Mouse (Mus musculus): Measurements from ENCODE around the gene Cul4a.

The Cul4a gene

GRCm38 (mm10) chr8:13180408-13180807, 75.0 kb downstream of the Cul4a start:
- no peak for DNase-seq (ENCODE audit: low spot score)

GRCm38 (mm10) chr8:13180911-13181690, 75.7 kb downstream of the Cul4a start:
- no peak for DNase-seq (ENCODE audit: low spot score)

- DNase-seq (ENCODE audit: low spot score): no peak
Measured at GRCm38 (mm10) chr8:13181691-13181976, 76.2 kb downstream of the Cul4a start.

GRCm38 (mm10) chr8:13186819-13187218, 81.4 kb downstream of the Cul4a start:
- DNase-seq (ENCODE audit: low spot score): no peak

GRCm38 (mm10) chr8:13187229-13187628, 81.8 kb downstream of the Cul4a start:
- DNase-seq (ENCODE audit: low spot score): no peak

GRCm38 (mm10) chr8:13187638-13188037, 82.2 kb downstream of the Cul4a start:
- DNase-seq (ENCODE audit: low spot score): no peak

GRCm38 (mm10) chr8:13188052-13188555, 82.7 kb downstream of the Cul4a start:
- DNase-seq (ENCODE audit: low spot score): no peak

- no peak for DNase-seq (ENCODE audit: low spot score)
Measured at GRCm38 (mm10) chr8:13188857-13189256, 83.4 kb downstream of the Cul4a start.

- DNase-seq (ENCODE audit: low spot score): no peak
Measured at GRCm38 (mm10) chr8:13190235-13190634, 84.8 kb downstream of the Cul4a start.

GRCm38 (mm10) chr8:13194818-13195217, 89.4 kb downstream of the Cul4a start:
- DNase-seq (ENCODE audit: low spot score): no peak

GRCm38 (mm10) chr8:13197493-13197892, 92.1 kb downstream of the Cul4a start:
- DNase-seq (ENCODE audit: low spot score): no peak

Measured in ovary, postnatal 10 days (tissue).